Mouse (Mus musculus) ES-E14 (cell line): ENCODE measurements around the gene Arl4a.

Experiments
- HCFC1 ChIP-seq: IDR thresholded peaks from 2 replicates; pipeline ENCODE4 v1.6.1; 2012; ENCODE audit warnings: low read length, inconsistent platforms, borderline replicate concordance; ENCODE audit not compliant: insufficient read depth
- ZC3H11A ChIP-seq: IDR thresholded peaks from 2 replicates; pipeline ENCODE4 v1.6.1; 2012; ENCODE audit warnings: low read depth, mild to moderate bottlenecking, inconsistent platforms, low read length, borderline replicate concordance

DNA sequence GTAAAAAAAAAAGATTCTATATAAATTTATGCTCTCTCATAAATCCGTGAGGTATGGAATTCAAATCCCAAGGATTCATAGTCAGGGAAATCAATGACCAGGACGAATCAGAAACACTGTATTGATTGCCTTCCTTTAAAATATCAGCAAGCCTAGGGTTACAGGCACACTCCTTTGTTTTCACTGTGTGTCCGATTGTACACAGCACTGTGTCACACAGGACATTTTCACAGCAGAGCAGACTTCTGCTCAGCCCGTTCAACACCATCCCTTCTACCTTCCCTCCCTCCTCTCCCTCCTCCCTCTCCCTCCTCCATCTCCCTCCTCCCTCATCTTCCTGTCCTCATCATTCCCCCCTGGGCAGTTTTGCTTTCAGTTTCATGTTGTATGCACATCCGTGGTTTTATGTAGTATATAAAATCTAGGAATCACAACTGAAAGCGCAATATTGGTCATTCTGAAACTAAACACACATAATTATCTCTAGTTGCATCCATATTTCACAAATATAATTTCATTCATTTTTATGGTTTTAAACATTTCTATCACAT lies 19.8 kb downstream of the Arl4a start:
- TF ChIP-seq ZC3H11A: no peak
- no peak for TF ChIP-seq HCFC1
